In genomic region chr3:51701281-51701751, GRCm38 (mm10) we compare ENCODE assay signal across 8 mouse cellular contexts. TPM values are rescaled to one million over a fixed set of nuclear protein-coding genes. Genes with fewer than 3 reads are reported as not detected.
A peak's percentile ranks its signal among the peaks of the same experiment; 100 is the strongest.
DNase-seq lines count a peak whose midpoint lies in the region; ATAC-seq lines count a peak whose summit lies in the region.

No protein-coding gene starts in this region.

- peaks cover 31% of the 10 kb centered on the region for H3K4me1 ChIP-seq in hindbrain, embryonic 16.5 days (ENCODE audit: control insufficient read depth, insufficient read depth, low read depth, low read length)

- peak overlapping the region; percentile 66 for H3K9ac ChIP-seq in hindbrain, embryonic 16.5 days (ENCODE audit: low read depth, low read length)

- ATAC-seq in hindbrain, embryonic 16.5 days, result peak; percentile 95

- 2% methylated on average over 27 of the region's 27 CpGs for WGBS in hindbrain, embryonic 16.5 days

- H3K4me3 ChIP-seq in hindbrain, embryonic 16.5 days (ENCODE audit: low read length), result peak overlapping the region; percentile 42

- H3K9me3 ChIP-seq in hindbrain, embryonic 16.5 days (ENCODE audit: control insufficient read depth, low read length), result no peaks in the 10 kb centered on the region

- no peaks in the 10 kb centered on the region for H3K36me3 ChIP-seq in hindbrain, embryonic 16.5 days (ENCODE audit: control insufficient read depth, insufficient read depth, low read length)

- DNase-seq in WW6 (ENCODE audit: low read depth, low spot score), result peak; percentile 45
- DNase-seq in cerebellum, postnatal 36 days, result peak; percentile 94 to 97
- DNase-seq in gastrocnemius, adult 18-20 months (ENCODE audit: low spot score), result peak; percentile 73
- peak; percentile 48 for DNase-seq in left cerebral cortex, adult 11 months (ENCODE audit: low spot score)
- DNase-seq in lung, postnatal 36 days, result peak; percentile 73
- peak; percentile 84 for DNase-seq in retina, postnatal 7 days (ENCODE audit: low read depth, low spot score)
- DNase-seq in urinary bladder, postnatal 25 days (ENCODE audit: low spot score), result peak; percentile 62

- peak overlapping the region; percentile 80 for H3K4me2 ChIP-seq in hindbrain, embryonic 16.5 days (ENCODE audit: low read length)

- no peaks in the 10 kb centered on the region for H3K27me3 ChIP-seq in hindbrain, embryonic 16.5 days (replicated peaks; ENCODE audit: control insufficient read depth, insufficient read depth, low read length)

- peak overlapping the region; percentile 90 for H3K27ac ChIP-seq in hindbrain, embryonic 16.5 days (ENCODE audit: low read depth, low read length)

RNA-seq across cellular contexts. Expression of gene Mgst2, which starts 41.2 kb away (rescaled TPM):
- total RNA-seq in gastrocnemius, adult 18-20 months (2021), result under 1 TPM in 1 of 2 experiments, not detected in 1; 0.37 TPM
- polyA plus RNA-seq in hindbrain, embryonic 16.5 days (2015; fragmentation: Nextera tagmentation; extraction: Ambion mirVana), result 0.33 and 0.40 TPM in 2 replicates

Comparison
In these comparisons a context has a peak if more than half of its experiments do, and no peak if none do; other contexts are left out.
1. Peak in every context shown above with its lines: DNase-seq, ATAC-seq, H3K4me3 ChIP-seq and H3K27ac ChIP-seq.
2. DNase-seq: peak in every context shown above with its lines; median percentile 96 in cerebellum, postnatal 36 days; 84 in retina, postnatal 7 days; 73 in gastrocnemius, adult 18-20 months; 73 in lung, postnatal 36 days; 62 in urinary bladder, postnatal 25 days; 48 in left cerebral cortex, adult 11 months; 45 in WW6.